Mouse (Mus musculus) retina, postnatal 7 days (tissue): Measurements from ENCODE around the gene Herc2.
"Not testable (repeated sequence)": the region's sequence is repeated elsewhere in the genome, so short reads cannot be mapped to it uniquely, and the experiment has no call there.

Experiments used
- DNase-seq: peaks from one replicate; pipeline ENCODE4 v3.0.0-alpha.2; 2012; ENCODE audit warnings: low read depth, low spot score

Gene Herc2

GRCm38 (mm10) chr7:56049831-56050321 is at the start of gene Herc2:
TSS of gene Herc2 (plus strand) at chr7:56050196.
- peak; percentile 99 for DNase-seq

- no peak for DNase-seq
Measured at GRCm38 (mm10) chr7:56010318-56011017, 39.5 kb upstream of the Herc2 start.

- no peak for DNase-seq
Measured at GRCm38 (mm10) chr7:56011018-56011333, 39.0 kb upstream of the Herc2 start.

GRCm38 (mm10) chr7:56013261-56014001 is 36.6 kb upstream of the Herc2 start:
- no peak for DNase-seq

DNA sequence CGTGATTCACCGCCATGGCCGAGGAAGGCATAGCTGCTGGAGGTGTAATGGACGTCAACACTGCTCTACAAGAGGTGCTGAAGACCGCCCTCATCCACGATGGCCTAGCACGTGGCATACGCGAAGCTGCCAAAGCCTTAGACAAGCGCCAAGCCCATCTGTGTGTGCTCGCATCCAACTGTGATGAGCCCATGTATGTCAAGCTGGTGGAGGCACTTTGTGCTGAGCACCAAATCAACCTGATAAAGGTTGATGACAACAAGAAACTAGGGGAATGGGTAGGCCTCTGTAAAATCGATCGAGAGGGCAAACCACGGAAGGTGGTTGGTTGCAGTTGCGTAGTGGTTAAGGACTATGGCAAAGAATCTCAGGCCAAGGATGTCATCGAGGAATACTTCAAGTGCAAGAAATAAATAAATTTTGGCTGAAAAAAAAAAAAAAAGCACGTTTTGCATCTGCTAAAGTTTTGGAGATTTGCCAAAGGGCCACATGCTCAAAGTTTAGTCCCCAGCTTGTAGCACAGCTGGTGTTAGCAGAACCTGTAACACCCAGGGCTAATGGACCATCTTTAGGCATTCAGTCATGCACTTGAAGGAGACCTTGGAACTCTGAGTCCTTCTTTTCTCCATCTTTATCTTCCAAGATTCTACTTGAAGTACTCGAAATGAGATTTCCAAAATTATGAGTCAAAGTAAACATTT is 35.8 kb upstream of the Herc2 start:
- not testable (repeated sequence) for DNase-seq

GRCm38 (mm10) chr7:56015172-56015571 is 34.8 kb upstream of the Herc2 start:
- no peak for DNase-seq

DNA sequence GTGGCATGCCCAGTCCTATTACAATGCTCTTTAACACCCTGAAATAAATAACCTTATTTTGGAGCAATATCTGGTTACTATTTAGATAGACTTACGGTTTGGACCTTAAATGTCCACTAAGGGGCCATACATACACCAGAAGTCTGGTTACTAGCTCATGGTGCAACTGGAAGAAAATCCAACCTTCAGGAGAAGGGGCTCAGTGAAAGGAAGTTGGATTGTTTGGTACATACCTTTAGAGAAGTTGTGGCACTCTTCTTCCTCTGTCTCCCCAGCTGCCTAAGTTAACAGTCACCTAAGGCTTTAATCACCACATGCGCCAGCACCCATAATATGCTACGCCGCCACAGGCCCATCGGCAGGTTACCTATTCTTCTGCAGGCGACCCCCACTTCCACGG is 34.2 kb upstream of the Herc2 start:
- no peak for DNase-seq

- no peak for DNase-seq
Measured at GRCm38 (mm10) chr7:56017761-56018160, 32.2 kb upstream of the Herc2 start.

DNA sequence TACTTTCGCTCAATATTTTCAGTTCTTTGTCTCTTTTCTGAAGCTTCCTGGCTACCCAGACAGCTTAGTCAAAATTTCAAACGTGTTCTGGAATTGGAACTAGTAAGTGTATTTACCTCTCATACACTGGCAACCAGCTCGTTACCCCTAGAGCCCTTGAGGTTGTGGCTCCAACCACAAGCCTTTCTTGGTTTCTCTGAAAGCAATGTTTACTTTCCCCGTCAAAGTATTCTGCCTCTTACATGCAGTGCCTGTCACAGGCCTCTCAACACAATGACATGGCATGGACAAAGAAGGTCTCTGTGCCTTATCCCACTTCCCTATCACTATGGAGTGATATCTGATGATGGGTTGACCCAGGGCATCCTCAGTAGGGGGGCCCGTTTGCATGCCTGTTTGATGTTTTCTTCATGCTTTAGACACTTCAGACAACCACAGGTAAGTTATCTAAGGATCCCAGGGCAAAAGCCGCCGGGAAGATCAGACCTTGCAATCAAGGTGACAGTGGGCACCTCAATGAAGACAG is 31.5 kb upstream of the Herc2 start:
- DNase-seq, result no peak

DNA sequence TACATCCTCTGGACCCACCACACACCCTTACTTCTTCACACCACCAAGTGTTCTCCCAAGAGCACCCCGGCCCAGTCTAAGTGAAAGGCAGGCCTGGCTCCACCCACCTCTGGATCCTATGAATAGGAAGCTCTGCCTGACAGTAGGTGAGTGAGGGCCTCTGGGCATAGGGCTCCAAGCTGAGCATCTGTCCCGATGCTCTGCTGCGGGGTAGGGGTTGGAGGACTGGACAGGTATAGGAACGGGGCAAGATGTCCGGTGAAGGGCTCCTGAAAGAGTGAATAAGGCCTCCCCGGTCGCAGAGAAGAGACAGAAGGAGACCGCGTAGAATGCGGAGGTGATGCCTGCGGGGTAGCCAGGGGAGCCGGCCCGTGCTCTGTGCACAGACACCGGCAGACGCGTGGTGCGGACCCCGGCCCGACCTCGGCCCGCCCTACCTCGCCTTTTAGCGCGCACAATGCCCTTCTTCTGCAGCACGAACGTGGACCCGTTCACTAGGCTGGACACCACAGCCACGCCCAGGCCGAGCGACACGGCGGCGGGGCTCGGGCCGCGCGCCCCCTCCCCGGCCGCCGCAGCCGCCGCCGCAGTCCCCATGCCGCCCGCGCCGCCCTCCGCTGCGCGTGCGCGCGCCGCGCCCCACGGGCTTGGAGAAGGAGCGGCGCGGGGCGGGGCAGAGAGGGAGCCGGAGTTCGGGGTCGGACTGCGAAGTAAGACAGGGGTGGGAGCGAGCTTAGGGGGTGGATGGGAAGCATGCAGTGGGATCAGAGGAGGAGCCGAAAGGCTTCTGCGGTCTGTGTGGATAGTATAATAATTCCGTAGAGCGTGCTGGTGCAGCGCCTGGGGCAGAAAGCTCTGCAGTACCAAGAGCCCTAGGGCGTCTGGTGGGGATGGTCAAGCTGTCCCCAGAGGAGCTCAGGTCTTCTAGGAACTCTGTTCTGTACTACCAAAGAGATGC is 30.7 kb upstream of the Herc2 start:
- peak; percentile 65 for DNase-seq

DNA sequence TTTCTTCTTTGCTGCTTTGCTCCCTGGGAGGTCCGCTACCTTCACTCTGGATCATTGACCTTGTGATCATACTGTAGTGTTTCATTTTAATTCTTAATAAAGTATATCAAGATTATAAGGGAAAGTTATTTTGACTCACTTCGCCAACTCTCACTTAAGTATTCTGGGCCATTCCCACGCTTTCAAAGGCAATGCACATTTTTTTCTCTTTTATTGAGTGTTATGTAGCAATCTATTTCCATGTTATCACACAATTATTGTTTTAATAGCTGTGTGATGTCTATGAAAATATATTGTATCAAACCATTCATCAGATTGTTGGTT is 30.1 kb upstream of the Herc2 start, which contains the start of gene Nipa1:
Gene Nipa1 (minus strand): TSS at position 25 of the 324 bp plus-strand sequence.
- DNase-seq, result no peak

DNA sequence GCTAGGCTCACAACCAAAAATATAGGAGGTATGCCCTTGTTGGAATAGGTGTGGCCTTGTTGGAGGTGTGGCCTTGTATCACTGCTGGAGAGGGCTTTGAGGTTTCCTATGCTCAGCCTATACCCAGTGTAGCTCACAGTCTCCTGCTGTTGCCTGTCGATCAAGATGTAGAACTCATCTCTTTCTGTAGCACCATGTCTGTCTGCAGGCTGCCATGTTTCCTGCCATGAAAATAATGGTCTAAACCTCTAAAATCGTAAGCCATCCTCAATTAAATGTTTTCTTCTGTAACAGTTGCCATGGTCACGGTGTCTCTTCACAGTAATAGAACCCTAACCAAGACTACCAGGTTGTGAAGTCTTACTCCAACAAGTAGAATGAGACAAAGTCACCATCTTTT is 26.4 kb upstream of the Herc2 start:
- DNase-seq, result no peak

GRCm38 (mm10) chr7:56042353-56042752 is 7.6 kb upstream of the Herc2 start:
- peak; percentile 51 for DNase-seq

DNA sequence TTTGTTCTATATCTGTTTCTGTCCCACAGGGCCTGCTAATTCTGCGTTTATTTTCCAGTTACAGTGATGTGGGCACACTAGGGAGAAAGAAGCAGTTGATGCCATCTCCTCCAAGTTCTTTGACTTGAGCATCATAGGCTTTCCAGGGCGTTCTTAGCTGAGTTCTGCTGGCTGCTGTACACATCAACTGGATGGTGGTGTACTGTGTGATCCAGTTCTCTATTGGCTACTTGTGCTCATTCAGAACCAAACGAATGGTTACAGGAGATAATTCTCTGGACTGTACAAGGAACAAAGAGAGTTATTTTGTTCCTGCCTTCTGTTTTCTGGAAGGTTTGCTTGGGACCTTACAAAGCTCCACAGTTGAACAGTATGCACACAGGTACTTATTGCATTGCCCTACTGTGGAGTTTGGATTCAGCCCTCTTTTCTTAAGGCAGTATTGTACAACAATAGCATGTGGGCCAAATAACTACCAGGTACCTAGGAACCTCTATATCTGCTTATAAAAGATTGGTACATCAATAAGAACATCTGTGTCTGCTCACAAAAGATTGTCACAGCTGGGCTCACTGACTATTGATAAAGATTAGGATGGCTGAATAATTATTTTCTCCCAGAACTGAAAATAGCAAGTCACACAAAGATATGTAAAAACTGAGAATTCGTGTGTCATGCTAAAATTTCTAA is 6.3 kb upstream of the Herc2 start:
- DNase-seq, result no peak

DNA sequence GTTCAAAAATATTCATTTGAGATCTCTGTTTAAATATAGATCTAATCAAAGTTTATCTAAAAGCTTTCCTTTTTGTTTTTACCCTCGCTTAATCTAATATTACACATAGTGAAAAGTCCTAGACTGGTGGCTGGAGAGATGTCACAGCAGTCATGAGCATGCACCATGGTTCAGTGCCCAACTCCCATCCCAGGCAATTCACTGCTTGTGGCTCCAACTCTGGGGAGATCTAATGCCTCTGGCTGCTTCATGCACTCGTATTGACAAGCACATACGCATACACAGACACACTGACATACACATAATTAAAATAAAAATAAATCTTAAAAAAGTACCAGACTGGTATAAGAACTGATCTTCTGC is 5.7 kb upstream of the Herc2 start:
- no peak for DNase-seq

- DNase-seq, result no peak
Measured at GRCm38 (mm10) chr7:56047178-56047577, 2.8 kb upstream of the Herc2 start.

GRCm38 (mm10) chr7:56050487-56050911 is 503 bp downstream of the Herc2 start:
- no peak for DNase-seq

GRCm38 (mm10) chr7:56052996-56053395 is 3.0 kb downstream of the Herc2 start:
- no peak for DNase-seq

DNA sequence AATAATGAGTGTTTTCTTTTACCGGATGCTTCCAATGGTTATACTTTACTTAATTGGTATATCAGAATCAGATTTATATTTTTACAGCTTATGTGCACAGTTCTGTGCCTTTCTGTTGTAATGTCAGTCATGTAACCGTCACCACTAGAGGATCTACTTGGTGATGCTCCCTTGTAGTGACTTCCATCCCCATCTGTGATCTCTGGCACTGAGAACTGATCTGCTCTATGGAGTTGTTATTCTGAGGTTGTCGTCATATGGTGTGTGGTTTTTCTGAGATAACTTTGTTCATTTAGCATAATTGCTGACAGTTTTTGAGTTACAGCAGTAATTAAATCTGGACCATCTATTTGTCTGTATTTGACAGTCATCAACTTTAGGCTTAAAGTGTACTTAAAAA is 5.3 kb downstream of the Herc2 start:
- no peak for DNase-seq

GRCm38 (mm10) chr7:56064876-56065275 is 14.9 kb downstream of the Herc2 start:
- no peak for DNase-seq

DNA sequence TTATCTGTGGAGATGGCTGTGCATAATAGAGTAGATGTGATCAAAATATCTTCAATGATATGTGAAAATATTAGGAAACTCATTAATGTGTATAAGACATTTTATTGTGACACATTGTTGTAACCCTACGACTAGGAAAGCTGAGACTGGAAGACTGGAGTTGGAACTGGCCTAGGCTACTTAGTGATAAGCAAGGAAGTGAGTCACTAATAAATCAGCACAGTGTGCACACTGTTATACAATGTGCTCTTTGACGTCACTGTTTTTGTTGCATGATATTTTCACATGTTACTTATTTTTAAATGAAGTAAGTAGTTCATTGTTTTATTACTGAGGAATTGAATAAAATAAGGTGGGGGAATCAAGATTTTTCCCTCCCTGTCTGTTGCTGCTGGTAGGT is 16.1 kb downstream of the Herc2 start:
- no peak for DNase-seq
